Mouse (Mus musculus): ENCODE measurements around the gene Vwce. TPM values are rescaled to one million over a fixed set of nuclear protein-coding genes. Genes with fewer than 3 reads are reported as not detected.

The Vwce gene
- 0.11 and 0.12 TPM in 2 replicates for polyA plus RNA-seq (2012)

DNA sequence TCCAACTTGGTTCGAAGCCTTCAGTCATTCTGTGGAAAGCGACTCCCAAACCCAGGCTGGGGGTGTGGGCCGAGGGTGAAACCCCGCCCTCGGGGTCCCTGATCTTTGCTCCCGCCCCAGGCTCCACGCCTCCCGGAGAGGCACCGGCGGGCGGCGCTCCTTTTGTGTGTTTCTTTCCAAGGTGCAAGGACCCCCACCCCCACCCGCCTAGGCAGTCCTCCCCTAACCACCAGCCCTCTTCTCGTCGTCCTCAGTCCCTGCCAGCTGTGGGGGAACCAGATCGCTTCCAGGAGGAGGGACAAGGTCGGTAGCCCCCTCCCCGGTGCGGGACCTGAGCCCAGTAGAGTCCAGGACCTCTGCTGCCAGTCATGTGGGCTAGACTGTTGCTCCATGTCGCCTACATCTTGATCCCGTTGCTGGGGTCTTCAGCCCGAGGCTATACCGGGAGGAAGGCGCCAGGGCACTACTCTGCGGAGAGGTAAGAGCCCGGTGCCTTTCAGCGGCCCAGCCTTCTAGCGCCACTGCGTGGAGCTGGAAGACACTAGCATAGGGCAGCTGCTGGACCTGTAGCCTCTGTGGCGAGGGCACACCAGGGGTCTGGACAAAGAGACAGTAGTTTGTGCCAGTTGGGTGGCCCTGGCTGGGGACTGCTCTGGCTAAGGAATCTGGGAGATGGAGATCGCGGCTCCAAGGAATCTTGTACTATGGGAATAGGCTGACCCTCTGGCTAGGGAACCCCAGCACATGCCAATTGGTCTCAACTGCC, at the start of gene Vwce:
TSS of gene Vwce (plus strand) at position 108 of the 766 bp plus-strand sequence.
- Histone ChIP-seq H3K27me3 (ENCODE audit: control insufficient read depth) (no peaks in the 10 kb centered on the region), H3K4me1 (ENCODE audit: control insufficient read depth) (peaks cover 57% of the 10 kb centered on the region), H3K9me3 (ENCODE audit: control insufficient read depth, low read length) (no peaks in the 10 kb centered on the region), H3K4me3 (replicated peaks) (peak within 1 kb of the TSS; percentile 73), H3K36me3 (ENCODE audit: control insufficient read depth) (peaks cover 44% of the 10 kb centered on the region)
- TF ChIP-seq TAL1 (IDR thresholded peaks at IDR 0.05; ENCODE audit: low read length) (no peak), GATA1 (IDR thresholded peaks at IDR 0.05; ENCODE audit: low read length) (no peak)

DNA sequence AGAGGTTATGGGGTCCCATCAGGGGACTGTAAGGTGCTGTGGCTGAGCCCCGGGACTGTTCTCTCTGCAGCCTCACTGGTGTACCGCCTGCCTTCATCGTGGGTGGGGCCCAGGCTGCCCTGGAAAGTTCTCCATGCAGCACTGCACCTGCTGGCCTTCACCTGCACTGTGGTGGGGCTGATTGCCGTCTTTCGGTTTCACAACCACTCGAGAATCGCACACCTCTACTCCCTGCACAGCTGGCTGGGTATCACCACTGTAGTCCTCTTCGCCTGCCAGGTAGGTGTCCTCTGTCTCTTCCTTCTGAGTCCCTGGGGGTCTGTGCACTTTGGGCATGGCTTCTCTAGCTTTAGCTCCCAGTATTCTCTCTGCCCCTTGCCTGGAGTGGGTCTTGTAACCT, 48.9 kb upstream of the Vwce start:
- no peak for TF ChIP-seq TAL1 (IDR thresholded peaks at IDR 0.05; ENCODE audit: low read length)
- no peak for TF ChIP-seq GATA1 (IDR thresholded peaks at IDR 0.05; ENCODE audit: low read length)
- no peaks in the 10 kb centered on the region for H3K27me3 ChIP-seq (ENCODE audit: control insufficient read depth)
- no peak overlapping the region for H3K4me3 ChIP-seq (replicated peaks)
- peaks cover 2% of the 10 kb centered on the region for H3K4me1 ChIP-seq (ENCODE audit: control insufficient read depth)
- H3K36me3 ChIP-seq (ENCODE audit: control insufficient read depth), result peaks cover 44% of the 10 kb centered on the region
- H3K9me3 ChIP-seq (ENCODE audit: control insufficient read depth, low read length), result no peaks in the 10 kb centered on the region

- Histone ChIP-seq H3K4me3 (replicated peaks) (no peak overlapping the region), H3K9me3 (ENCODE audit: control insufficient read depth, low read length) (no peaks in the 10 kb centered on the region), H3K27me3 (ENCODE audit: control insufficient read depth) (no peaks in the 10 kb centered on the region), H3K4me1 (ENCODE audit: control insufficient read depth) (peaks cover 2% of the 10 kb centered on the region), H3K36me3 (ENCODE audit: control insufficient read depth) (peaks cover 41% of the 10 kb centered on the region)
- TF ChIP-seq GATA1 (IDR thresholded peaks at IDR 0.05; ENCODE audit: low read length), result no peak
- TF ChIP-seq TAL1 (IDR thresholded peaks at IDR 0.05; ENCODE audit: low read length), result no peak
Measured at GRCm38 (mm10) chr19:10587231-10587630, 46.8 kb upstream of the Vwce start.

DNA sequence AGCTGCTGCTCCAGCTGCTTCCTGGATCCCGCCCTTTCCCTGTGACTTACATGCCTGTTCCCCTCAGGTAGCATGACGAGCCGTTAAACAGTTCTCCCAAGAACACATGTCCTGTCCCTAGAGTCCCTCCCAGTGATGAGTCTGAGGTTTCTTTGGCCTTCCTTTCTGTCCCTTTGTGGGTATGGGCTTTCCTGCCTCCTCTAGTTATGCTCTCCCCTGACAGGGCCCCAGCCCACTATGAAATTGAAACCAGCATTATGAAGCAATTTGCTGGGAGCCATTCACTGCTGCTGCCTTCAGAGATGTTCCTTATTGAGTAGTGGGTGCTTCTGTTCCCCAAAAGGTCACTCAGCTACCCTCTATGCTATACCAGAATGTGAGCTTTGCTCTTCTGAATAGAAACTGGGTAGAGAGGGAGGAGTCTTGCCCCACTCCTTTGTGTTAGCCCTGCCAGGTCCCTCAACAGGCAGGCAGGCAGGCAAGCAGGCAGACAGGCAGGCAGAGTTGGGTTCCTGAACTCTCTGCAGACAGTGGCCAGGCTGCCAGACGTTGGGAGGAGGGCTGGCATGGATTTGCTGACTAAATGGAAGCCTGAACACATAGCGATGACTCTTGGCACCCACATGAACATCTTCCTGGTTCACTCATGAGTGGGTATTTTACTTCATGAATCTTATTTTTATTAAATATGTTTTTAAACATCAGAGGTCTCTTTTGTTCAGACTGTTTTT, 44.7 kb upstream of the Vwce start:
- H3K4me3 ChIP-seq (replicated peaks), result no peak overlapping the region
- H3K36me3 ChIP-seq (ENCODE audit: control insufficient read depth), result peaks cover 45% of the 10 kb centered on the region

GRCm38 (mm10) chr19:10590301-10590700, 43.7 kb upstream of the Vwce start:
- no peaks in the 10 kb centered on the region for H3K27me3 ChIP-seq (ENCODE audit: control insufficient read depth)
- H3K4me3 ChIP-seq (replicated peaks), result no peak overlapping the region
- H3K4me1 ChIP-seq (ENCODE audit: control insufficient read depth), result no peaks in the 10 kb centered on the region; the same call in 1 of the 2 replicates
- no peaks in the 10 kb centered on the region for H3K9me3 ChIP-seq (ENCODE audit: control insufficient read depth, low read length)
- TF ChIP-seq TAL1 (IDR thresholded peaks at IDR 0.05; ENCODE audit: low read length) (no peak), GATA1 (IDR thresholded peaks at IDR 0.05; ENCODE audit: low read length) (no peak)
- H3K36me3 ChIP-seq (ENCODE audit: control insufficient read depth), result peaks cover 49% of the 10 kb centered on the region

More for the DNA sequence above, 44.7 kb upstream of the Vwce start:
- Histone ChIP-seq H3K9me3 (ENCODE audit: control insufficient read depth, low read length) (no peaks in the 10 kb centered on the region), H3K4me1 (ENCODE audit: control insufficient read depth) (peaks cover 2% of the 10 kb centered on the region), H3K27me3 (ENCODE audit: control insufficient read depth) (no peaks in the 10 kb centered on the region)
- TF ChIP-seq TAL1 (IDR thresholded peaks at IDR 0.05; ENCODE audit: low read length), result no peak
- no peak for TF ChIP-seq GATA1 (IDR thresholded peaks at IDR 0.05; ENCODE audit: low read length)

GRCm38 (mm10) chr19:10591659-10592377, 42.2 kb upstream of the Vwce start:
- Histone ChIP-seq H3K9me3 (ENCODE audit: control insufficient read depth, low read length) (no peaks in the 10 kb centered on the region), H3K36me3 (ENCODE audit: control insufficient read depth) (peaks cover 58% of the 10 kb centered on the region), H3K27me3 (ENCODE audit: control insufficient read depth) (no peaks in the 10 kb centered on the region), H3K4me3 (replicated peaks) (no peak overlapping the region), H3K4me1 (ENCODE audit: control insufficient read depth) (no peaks in the 10 kb centered on the region; the same call in 1 of the 2 replicates)
- no peak for TF ChIP-seq GATA1 (IDR thresholded peaks at IDR 0.05; ENCODE audit: low read length)
- no peak for TF ChIP-seq TAL1 (IDR thresholded peaks at IDR 0.05; ENCODE audit: low read length)

DNA sequence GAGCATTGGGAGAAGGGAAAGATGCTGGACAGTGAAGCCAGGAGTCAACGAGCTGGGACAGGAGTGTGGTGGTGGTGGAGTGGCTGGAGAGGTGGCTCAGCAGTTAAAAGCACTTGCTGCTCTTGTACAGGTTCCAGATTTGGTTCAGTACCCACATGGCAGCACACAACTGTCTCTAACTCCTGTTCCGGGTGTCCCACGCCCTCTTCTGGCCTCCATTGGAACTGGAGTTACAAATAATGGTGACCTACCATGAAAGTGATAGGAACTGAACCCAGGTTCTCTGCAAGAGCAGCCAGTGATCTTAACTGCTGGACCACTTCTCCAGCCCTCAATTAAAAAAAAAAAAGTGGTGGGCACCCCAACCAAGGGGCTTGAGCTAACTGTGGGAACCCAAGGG, 35.8 kb upstream of the Vwce start:
- H3K4me3 ChIP-seq (replicated peaks), result no peak overlapping the region
- no peaks in the 10 kb centered on the region for H3K27me3 ChIP-seq (ENCODE audit: control insufficient read depth)
- H3K9me3 ChIP-seq (ENCODE audit: control insufficient read depth, low read length), result no peaks in the 10 kb centered on the region
- no peak for TF ChIP-seq GATA1 (IDR thresholded peaks at IDR 0.05; ENCODE audit: low read length)
- no peak for TF ChIP-seq TAL1 (IDR thresholded peaks at IDR 0.05; ENCODE audit: low read length)
- peaks cover 14% of the 10 kb centered on the region for H3K4me1 ChIP-seq (ENCODE audit: control insufficient read depth)
- peaks cover 55% of the 10 kb centered on the region for H3K36me3 ChIP-seq (ENCODE audit: control insufficient read depth)

DNA sequence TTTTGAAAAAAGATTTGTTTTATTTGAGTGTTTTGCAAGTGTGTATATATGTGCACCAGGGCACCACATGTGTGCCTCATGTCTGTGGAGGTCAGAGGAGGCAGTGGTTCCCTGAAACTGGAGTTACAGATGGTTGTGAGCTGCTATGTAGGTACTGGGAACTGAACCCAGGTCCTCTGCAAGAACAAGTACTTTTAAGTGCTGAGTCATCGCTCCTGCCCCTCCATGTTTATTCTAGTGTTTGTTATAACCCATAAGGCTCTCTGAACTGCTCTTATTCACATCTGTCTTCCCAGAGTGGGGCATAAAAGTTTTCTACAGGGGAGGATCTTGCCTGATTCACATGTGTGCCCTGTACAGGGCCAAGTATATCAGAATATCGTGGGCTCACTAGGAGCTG, 34.4 kb upstream of the Vwce start:
- peaks cover 43% of the 10 kb centered on the region for H3K36me3 ChIP-seq (ENCODE audit: control insufficient read depth)

More for the DNA sequence above, 34.4 kb upstream of the Vwce start:
- Histone ChIP-seq H3K9me3 (ENCODE audit: control insufficient read depth, low read length) (no peaks in the 10 kb centered on the region), H3K27me3 (ENCODE audit: control insufficient read depth) (no peaks in the 10 kb centered on the region), H3K4me3 (replicated peaks) (no peak overlapping the region), H3K4me1 (ENCODE audit: control insufficient read depth) (peaks cover 29% of the 10 kb centered on the region)
- no peak for TF ChIP-seq TAL1 (IDR thresholded peaks at IDR 0.05; ENCODE audit: low read length)
- TF ChIP-seq GATA1 (IDR thresholded peaks at IDR 0.05; ENCODE audit: low read length), result no peak
